Mouse (Mus musculus) megakaryocyte, adult 5-6 weeks (primary cell): ENCODE measurements around the gene Bglap. TPM values are rescaled to one million over a fixed set of nuclear protein-coding genes. Genes with fewer than 3 reads are reported as not detected.

Source experiments
- ATAC-seq: 2 replicates; pipeline ENCODE4 v1.8.0; 2016; ENCODE audit warnings: mild to moderate bottlenecking, inconsistent platforms; ENCODE audit not compliant: poor library complexity, severe bottlenecking
- total RNA-seq, 2 experiments: library from RNA; stranded (forward) in 1 of 2; stranded (reverse) in 1 of 2; fragments of 153-499, 151-499 nt in 1 of 2; fragments of 221-1000, 200-1000 nt in 1 of 2; gene quantifications; 2 replicates each; pipeline versions ENCODE4 v1.2.3 to v1.2.4; 2015 to 2017

Gene Bglap
- total RNA-seq, 2 experiments from 2014 or later, result 1.5 to 5.0 TPM

- no peak for ATAC-seq
These were observed 29.7 kb downstream of the Bglap start for GRCm38 (mm10) chr3:88354396-88355165.

- no peak for ATAC-seq
These were observed 31.4 kb downstream of the Bglap start for GRCm38 (mm10) chr3:88352907-88353306.

GRCm38 (mm10) chr3:88350732-88351131, 33.5 kb downstream of the Bglap start:
- ATAC-seq, result no peak

GRCm38 (mm10) chr3:88339006-88339405, 45.3 kb downstream of the Bglap start:
- ATAC-seq, result no peak

- ATAC-seq, result no peak
These were observed 45.9 kb downstream of the Bglap start for GRCm38 (mm10) chr3:88338316-88338715.

- ATAC-seq, result peak; percentile 20
These were observed 46.8 kb downstream of the Bglap start for GRCm38 (mm10) chr3:88337367-88338020.

GRCm38 (mm10) chr3:88336058-88337013, 47.9 kb downstream of the Bglap start, which contains the start of the genes Tmem79 and Smg5:
Gene Tmem79, minus strand, starts transcription at chr3:88336148.
Gene Smg5, plus strand, starts transcription at chr3:88336260.
- peak; percentile 90 for ATAC-seq

- ATAC-seq, result peak; percentile 52
These were observed 48.7 kb downstream of the Bglap start for GRCm38 (mm10) chr3:88335436-88336053.

- no peak for ATAC-seq
These were observed 49.3 kb downstream of the Bglap start for GRCm38 (mm10) chr3:88334902-88335435.

- ATAC-seq, result no peak
These were observed 50.1 kb downstream of the Bglap start for GRCm38 (mm10) chr3:88334029-88334658.

Other genes starting within 250 kb of the Bglap start
- gene Mef2d, start 242.1 kb downstream of the Bglap start, total RNA-seq (2015), result 73.3 and 77.4 TPM in 2 replicates
- 29.2 and 42.0 TPM in 2 replicates for gene Mef2d, start 242.1 kb downstream of the Bglap start, total RNA-seq (2017)
- gene Rhbg, start 129.8 kb downstream of the Bglap start, total RNA-seq (2015), result not detected in 2 replicates
- gene Rhbg, start 129.8 kb downstream of the Bglap start, total RNA-seq (2017), result not detected in 2 replicates
- gene Gm38392, start 97.3 kb downstream of the Bglap start, total RNA-seq (2015), result not detected in 2 replicates
- gene Gm38392, start 97.3 kb downstream of the Bglap start, total RNA-seq (2017), result not detected in 2 replicates
- 2.8 and 6.6 TPM in 2 replicates for gene Tsacc, start 87.5 kb downstream of the Bglap start, total RNA-seq (2015)
- 0.95 and 3.5 TPM in 2 replicates for gene Tsacc, start 87.5 kb downstream of the Bglap start, total RNA-seq (2017)
- gene Cct3, start 87.3 kb downstream of the Bglap start, total RNA-seq (2015), result 153 and 179 TPM in 2 replicates
- gene Cct3, start 87.3 kb downstream of the Bglap start, total RNA-seq (2017), result 90.2 and 91.2 TPM in 2 replicates
- 146 and 170 TPM in 2 replicates for gene Glmp, start 59.4 kb downstream of the Bglap start, total RNA-seq (2015)
- 40.6 and 45.1 TPM in 2 replicates for gene Glmp, start 59.4 kb downstream of the Bglap start, total RNA-seq (2017)
- 2.6 TPM in 1 of 2 replicates, not detected in the other for gene Tmem79, start 48.3 kb downstream of the Bglap start, total RNA-seq (2015)
- 1.2 TPM in 1 of 2 replicates, not detected in the other for gene Tmem79, start 48.3 kb downstream of the Bglap start, total RNA-seq (2017)
- gene Smg5, start 48.2 kb downstream of the Bglap start, total RNA-seq (2015), result 20.6 and 21.1 TPM in 2 replicates
- gene Smg5, start 48.2 kb downstream of the Bglap start, total RNA-seq (2017), result 34.5 and 48.0 TPM in 2 replicates
- not detected in 2 replicates for gene Paqr6, start 19.9 kb downstream of the Bglap start, total RNA-seq (2015)
- gene Paqr6, start 19.9 kb downstream of the Bglap start, total RNA-seq (2017), result not detected in 2 replicates
- gene Bglap3, start 11.7 kb downstream of the Bglap start, total RNA-seq (2015), result not detected in 2 replicates
- gene Bglap3, start 11.7 kb downstream of the Bglap start, total RNA-seq (2017), result not detected in 2 replicates
- 0.84 TPM in 1 of 2 replicates, not detected in the other for gene Bglap2, start 5.8 kb downstream of the Bglap start, total RNA-seq (2015)
- 0.66 TPM in 1 of 2 replicates, not detected in the other for gene Bglap2, start 5.8 kb downstream of the Bglap start, total RNA-seq (2017)
- 115 and 131 TPM in 2 replicates for gene Pmf1, start 25.9 kb upstream of the Bglap start, total RNA-seq (2015)
- gene Pmf1, start 25.9 kb upstream of the Bglap start, total RNA-seq (2017), result 78.5 and 81.9 TPM in 2 replicates
- gene Slc25a44, start 40.7 kb upstream of the Bglap start, total RNA-seq (2015), result 11.4 and 11.6 TPM in 2 replicates
- 17.4 and 18.7 TPM in 2 replicates for gene Slc25a44, start 40.7 kb upstream of the Bglap start, total RNA-seq (2017)
- 171 and 181 TPM in 2 replicates for gene Sema4a, start 76.7 kb upstream of the Bglap start, total RNA-seq (2015)
- 164 and 167 TPM in 2 replicates for gene Sema4a, start 76.7 kb upstream of the Bglap start, total RNA-seq (2017)
- 1.5 and 1.9 TPM in 2 replicates for gene Lmna, start 125.5 kb upstream of the Bglap start, total RNA-seq (2015)
- 2.5 and 4.5 TPM in 2 replicates for gene Lmna, start 125.5 kb upstream of the Bglap start, total RNA-seq (2017)
- 0.04 and 0.05 TPM in 2 replicates for gene Mex3a, start 147.9 kb upstream of the Bglap start, total RNA-seq (2015)
- gene Mex3a, start 147.9 kb upstream of the Bglap start, total RNA-seq (2017), result 0.04 and 0.18 TPM in 2 replicates
- gene Rab25, start 163.8 kb upstream of the Bglap start, total RNA-seq (2015), result not detected in 2 replicates
- gene Rab25, start 163.8 kb upstream of the Bglap start, total RNA-seq (2017), result not detected in 2 replicates
- gene Lamtor2, start 168.6 kb upstream of the Bglap start, total RNA-seq (2015), result 31.3 TPM in 2 replicates
- gene Lamtor2, start 168.6 kb upstream of the Bglap start, total RNA-seq (2017), result 57.8 and 73.4 TPM in 2 replicates
- gene Ubqln4, start 169.3 kb upstream of the Bglap start, total RNA-seq (2015), result 10.5 and 14.5 TPM in 2 replicates
- gene Ubqln4, start 169.3 kb upstream of the Bglap start, total RNA-seq (2017), result 15.9 and 16.4 TPM in 2 replicates
- gene Ssr2, start 191.4 kb upstream of the Bglap start, total RNA-seq (2015), result 207 and 216 TPM in 2 replicates
- 93.2 and 107 TPM in 2 replicates for gene Ssr2, start 191.4 kb upstream of the Bglap start, total RNA-seq (2017)
- gene Arhgef2, start 221.5 kb upstream of the Bglap start, total RNA-seq (2015), result 71.1 and 85.9 TPM in 2 replicates
- gene Arhgef2, start 221.5 kb upstream of the Bglap start, total RNA-seq (2017), result 49.6 and 73.1 TPM in 2 replicates